Mouse (Mus musculus): ENCODE measurements around the gene Fign. TPM values are rescaled to one million over a fixed set of nuclear protein-coding genes. Genes with fewer than 3 reads are reported as not detected.

Gene Fign
- 1 to 10 TPM; 2.5 to 5.2 TPM for total RNA-seq (2021)
- long read RNA-seq, experiment 1 = 0 reads
- long read RNA-seq, experiment 2, partial matches to known transcripts = 0 of 2 reads
- long read RNA-seq, experiment 2, other reads (novel, unspliced or antisense) = 2 of 2 reads

- DNase-seq = peak; percentile 87
- peak within 1 kb of the TSS; percentile 90 for H3K4me3 ChIP-seq
- H3K27ac ChIP-seq = peak within 1 kb of the TSS; percentile 92
- TF ChIP-seq CTCF (IDR thresholded peaks at IDR 0.05) = peak; percentile 27
- intact Hi-C loops (cut with DNase I) = no loop called here
These were observed at the start of gene Fign for GRCm38 (mm10) chr2:64097937-64098617. Fign (minus strand) TSS chr2:64098038.

DNA sequence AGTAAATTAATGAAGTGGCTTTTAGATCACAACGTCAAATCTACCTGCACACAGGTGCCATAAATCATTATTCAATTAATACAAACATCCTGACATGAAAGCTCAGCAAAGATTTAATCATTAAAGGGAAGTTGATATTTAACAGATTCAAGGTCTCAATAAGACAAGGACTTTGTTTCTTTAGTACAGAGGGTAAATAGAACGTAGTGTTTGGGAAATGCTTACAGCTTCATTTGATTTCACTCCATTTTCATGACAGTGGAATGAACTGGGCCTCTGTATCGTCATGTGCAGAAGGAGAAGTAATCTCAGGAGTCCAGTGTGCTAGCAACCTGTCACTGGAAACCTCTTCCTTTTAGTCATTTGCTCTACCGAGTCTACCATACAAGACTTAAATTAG lies 35.8 kb upstream of the Fign start:
- intact Hi-C loops (cut with DNase I) = no loop called here
- no peak for TF ChIP-seq CTCF (IDR thresholded peaks at IDR 0.05)
- DNase-seq = no peak
- no peak overlapping the region for H3K27ac ChIP-seq
- no peak overlapping the region for H3K4me3 ChIP-seq

DNA sequence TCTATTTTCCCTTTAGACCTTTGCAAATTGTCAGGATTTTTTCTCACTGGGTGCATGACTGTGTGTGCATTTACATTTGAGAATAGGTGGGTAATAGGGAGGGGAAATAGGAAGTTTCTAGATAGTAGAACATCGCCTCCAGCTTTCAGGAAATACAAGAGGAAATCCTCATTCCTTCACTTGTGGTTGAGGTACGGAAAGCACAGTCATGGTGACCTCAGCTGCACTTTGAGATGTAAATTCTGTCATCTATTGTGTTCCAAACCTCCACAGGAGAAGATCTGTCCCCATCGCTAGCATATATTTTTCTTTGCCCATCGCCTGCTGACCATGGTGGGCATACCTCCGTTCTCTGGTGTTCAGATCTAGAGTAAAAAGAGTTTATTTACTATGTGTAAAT lies 22.7 kb upstream of the Fign start:
- no peak overlapping the region for H3K27ac ChIP-seq
- intact Hi-C loops (cut with DNase I) = no loop called here
- no peak for DNase-seq
- TF ChIP-seq CTCF (IDR thresholded peaks at IDR 0.05) = no peak
- no peak overlapping the region for H3K4me3 ChIP-seq

GRCm38 (mm10) chr2:64116613-64117012 lies 18.8 kb upstream of the Fign start:
- DNase-seq = no peak
- Histone ChIP-seq H3K4me3 (no peak overlapping the region), H3K27ac (no peak overlapping the region)
- intact Hi-C loops (cut with DNase I) = no loop called here
- TF ChIP-seq CTCF (IDR thresholded peaks at IDR 0.05) = no peak

DNA sequence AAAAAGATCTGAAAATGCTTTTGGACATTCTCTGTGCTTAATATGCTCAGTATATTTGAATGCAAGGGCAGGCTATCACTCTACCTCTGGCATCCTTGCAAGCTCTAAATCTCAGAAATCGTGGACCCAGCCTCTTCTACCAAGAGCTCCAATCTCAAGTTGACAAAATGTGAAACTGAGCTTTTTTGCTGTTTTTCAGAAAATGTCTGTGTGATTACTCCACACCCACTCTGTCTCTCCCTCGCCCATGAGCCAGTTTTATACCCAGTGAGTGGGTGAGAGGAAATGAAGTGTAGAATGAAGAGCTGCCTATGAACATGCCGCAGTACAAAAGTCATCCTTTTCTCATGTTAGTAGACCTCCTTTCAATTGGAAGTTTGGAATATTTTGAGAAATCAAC lies 13.3 kb upstream of the Fign start:
- Histone ChIP-seq H3K4me3 (no peak overlapping the region), H3K27ac (no peak overlapping the region)
- intact Hi-C loops (cut with DNase I) = no loop called here
- DNase-seq = no peak
- TF ChIP-seq CTCF (IDR thresholded peaks at IDR 0.05) = no peak

DNA sequence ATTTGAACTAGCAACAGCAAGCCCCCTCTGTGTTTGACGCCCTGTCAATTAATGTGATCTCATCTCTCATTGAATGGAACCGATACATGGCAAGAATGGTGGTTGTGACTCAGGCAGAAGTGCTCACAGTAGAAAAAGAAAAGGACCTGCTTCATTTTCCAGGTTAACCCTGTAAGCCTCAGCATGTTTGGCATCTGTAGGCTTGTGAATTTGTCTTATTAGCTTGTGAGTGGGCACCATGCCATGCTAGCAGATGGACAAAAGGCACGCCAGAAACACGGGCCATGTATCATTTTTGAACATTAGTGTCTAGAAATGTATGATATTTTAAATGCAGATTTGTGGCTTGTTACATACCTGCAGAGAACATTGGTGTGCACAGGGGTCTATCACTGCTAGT lies 12.0 kb upstream of the Fign start:
- intact Hi-C loops (cut with DNase I) = no loop called here
- no peak overlapping the region for H3K4me3 ChIP-seq
- no peak for TF ChIP-seq CTCF (IDR thresholded peaks at IDR 0.05)
- DNase-seq = no peak
- no peak overlapping the region for H3K27ac ChIP-seq

DNA sequence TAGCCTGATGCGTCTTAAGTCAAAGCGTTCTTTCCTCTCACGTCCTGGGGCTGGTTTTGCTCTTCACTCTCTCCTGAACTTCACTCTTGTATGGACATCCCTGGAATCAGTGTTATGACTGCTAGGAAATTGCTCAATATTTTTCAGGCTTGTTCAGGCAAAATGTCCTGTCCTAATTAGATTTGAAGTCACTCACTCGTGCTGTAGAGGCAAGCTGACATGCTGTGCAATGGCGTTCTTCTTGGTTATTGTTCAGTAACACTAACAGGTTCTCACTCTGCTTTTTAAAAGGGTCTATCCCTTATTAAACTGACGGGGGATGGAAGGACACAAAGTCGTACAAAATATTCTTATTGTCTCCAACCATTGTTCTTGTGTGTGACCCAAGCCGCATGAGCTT lies 10.2 kb upstream of the Fign start:
- intact Hi-C loops (cut with DNase I) = no loop called here
- no peak overlapping the region for H3K4me3 ChIP-seq
- DNase-seq = no peak
- TF ChIP-seq CTCF (IDR thresholded peaks at IDR 0.05) = no peak
- no peak overlapping the region for H3K27ac ChIP-seq

GRCm38 (mm10) chr2:64098618-64099320 lies 931 bp upstream of the Fign start:
- intact Hi-C loops (cut with DNase I) = no loop called here
- DNase-seq = peak; percentile 66
- Histone ChIP-seq H3K4me3 (peak overlapping the region; percentile 90), H3K27ac (peak overlapping the region; percentile 92)
- TF ChIP-seq CTCF (IDR thresholded peaks at IDR 0.05) = peak; percentile 50

DNA sequence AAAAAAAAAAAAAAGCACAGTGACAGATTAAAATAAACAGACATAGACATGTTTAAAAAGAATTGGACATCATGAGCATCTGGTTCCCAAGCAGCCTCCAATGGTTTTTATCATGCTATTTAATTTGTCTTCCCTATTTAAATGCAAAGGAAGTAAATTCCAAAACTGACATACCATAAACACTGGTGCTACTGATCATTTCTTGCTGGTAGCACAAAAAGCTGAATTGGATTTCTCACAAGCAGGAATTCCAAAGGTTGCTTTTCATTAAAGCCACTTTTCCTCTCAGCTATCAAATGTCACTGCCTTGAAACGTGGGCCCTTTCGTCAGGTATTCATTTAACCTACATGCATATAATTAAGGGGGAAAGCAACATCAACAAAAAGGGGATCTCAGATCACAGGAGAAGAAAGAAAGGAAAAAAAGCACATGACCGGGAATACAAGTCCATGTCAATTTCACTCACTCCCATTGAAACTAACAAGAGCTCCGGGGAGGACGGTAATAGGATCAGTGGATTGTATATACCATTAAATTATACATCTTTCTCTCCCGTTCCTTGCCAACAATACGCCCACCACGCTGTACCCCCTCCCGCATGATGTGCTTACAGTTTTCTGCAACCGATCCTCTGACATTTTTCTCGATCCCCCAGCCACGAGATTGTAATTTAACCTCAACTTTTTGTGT lies 972 bp downstream of the Fign start:
- Histone ChIP-seq H3K4me3 (peak overlapping the region; percentile 90), H3K27ac (peak overlapping the region; percentile 92)
- no peak for TF ChIP-seq CTCF (IDR thresholded peaks at IDR 0.05)
- no peak for DNase-seq
- intact Hi-C loops (cut with DNase I) = no loop called here

DNA sequence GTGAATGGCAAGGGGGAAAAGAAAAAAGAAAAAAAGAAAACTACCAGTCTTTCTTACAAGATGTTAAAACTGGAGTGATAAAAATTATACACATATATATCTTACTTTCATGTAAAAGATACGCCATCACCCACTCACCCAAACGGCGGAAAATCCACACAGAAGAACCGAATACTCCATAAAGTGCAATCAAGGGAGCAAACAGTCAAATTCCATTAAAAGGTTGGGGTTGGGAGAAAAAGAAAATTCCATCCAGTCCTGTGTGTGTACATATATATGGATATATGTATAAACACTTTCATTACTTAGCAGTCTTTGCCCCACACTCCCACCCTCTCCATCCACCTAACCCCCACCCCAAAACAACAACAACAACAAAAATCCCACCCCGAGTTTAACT lies 1.7 kb downstream of the Fign start:
- Histone ChIP-seq H3K27ac (no peak overlapping the region), H3K4me3 (peak overlapping the region; percentile 15)
- no peak for TF ChIP-seq CTCF (IDR thresholded peaks at IDR 0.05)
- no peak for DNase-seq
- intact Hi-C loops (cut with DNase I) = no loop called here

- intact Hi-C loops (cut with DNase I) = no loop called here
- Histone ChIP-seq H3K27ac (no peak overlapping the region; the same call in 1 of the 2 replicates), H3K4me3 (no peak overlapping the region; the same call in 1 of the 2 replicates)
- TF ChIP-seq CTCF (IDR thresholded peaks at IDR 0.05) = no peak
- no peak for DNase-seq
These were observed 2.3 kb downstream of the Fign start for GRCm38 (mm10) chr2:64095561-64095960.

- no peak for TF ChIP-seq CTCF (IDR thresholded peaks at IDR 0.05)
- Histone ChIP-seq H3K4me3 (no peak overlapping the region), H3K27ac (no peak overlapping the region)
- intact Hi-C loops (cut with DNase I) = no loop called here
- no peak for DNase-seq
These were observed 4.8 kb downstream of the Fign start for GRCm38 (mm10) chr2:64093087-64093486.

DNA sequence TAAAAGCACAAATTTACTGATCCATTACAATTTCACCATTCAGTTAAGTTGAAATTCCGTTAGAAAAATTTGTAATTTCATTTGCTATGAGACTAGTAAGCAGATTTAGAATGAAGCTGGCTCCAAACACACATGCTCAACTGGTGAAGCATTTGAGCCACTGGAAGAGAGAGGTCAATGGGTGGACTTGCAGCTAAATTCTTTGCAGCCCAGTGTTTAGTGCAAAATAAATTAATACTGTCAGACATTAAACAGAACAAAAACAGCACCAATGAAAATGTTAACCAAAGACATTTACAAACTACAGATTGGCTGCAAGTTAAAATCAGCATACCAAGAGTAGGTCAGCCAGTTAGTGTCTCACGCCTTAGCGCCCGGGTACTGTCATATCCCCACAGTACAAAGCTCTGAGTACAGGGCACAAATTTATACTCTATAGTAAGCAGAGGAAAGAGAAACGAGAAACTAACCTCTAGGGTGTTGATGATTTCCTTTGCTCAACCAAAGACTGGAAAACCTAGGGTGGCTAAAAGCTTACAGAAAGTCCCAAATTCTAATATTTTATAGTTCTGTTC lies 13.9 kb downstream of the Fign start:
- H3K27ac ChIP-seq = no peak overlapping the region
- intact Hi-C loops (cut with DNase I) = no loop called here
- no peak for TF ChIP-seq CTCF (IDR thresholded peaks at IDR 0.05)

More for the DNA sequence above, 13.9 kb downstream of the Fign start:
- no peak for DNase-seq
- H3K4me3 ChIP-seq = no peak overlapping the region

All from gastrocnemius, adult 2 months (tissue).